Mouse (Mus musculus): ENCODE data around the gene Tpsg1.

DNA sequence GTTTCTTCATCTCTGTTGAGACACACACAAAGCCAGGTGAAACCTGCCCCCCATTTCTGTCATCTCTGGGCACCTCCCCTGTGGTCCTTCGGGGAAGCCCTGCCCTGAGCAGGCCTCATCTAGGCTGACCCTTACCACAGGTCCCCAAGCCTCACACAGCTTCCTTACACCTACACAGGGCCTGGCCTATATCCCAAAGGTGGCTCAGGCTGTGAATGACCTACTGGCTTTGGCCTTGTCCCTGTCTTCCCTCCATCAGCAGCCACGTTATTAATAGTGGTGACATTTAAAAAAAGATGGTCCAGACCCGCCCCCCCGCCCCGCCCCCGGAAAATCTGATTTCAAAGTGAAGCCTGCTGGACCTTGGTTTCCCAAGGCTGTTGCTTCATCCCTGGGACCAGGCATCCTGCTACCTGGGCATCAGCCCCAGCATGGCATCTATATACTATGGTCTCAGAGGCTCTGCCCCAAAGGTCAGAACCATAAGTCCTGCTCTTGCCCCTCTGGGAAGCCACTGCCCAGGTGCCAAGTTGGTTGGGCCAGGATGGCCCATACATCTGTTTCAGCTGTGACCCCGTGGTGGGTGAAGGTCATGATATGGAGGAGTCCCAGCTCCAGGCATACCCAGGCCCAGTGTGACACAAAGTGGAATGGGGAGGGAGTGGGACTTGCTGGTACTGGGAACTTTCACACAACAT lies 39.4 kb downstream of the Tpsg1 start:
- TF ChIP-seq CTCF (IDR thresholded peaks at IDR 0.05; ENCODE audit: insufficient read depth, low read length) (no peak), POLR2A (IDR thresholded peaks at IDR 0.05; ENCODE audit: borderline replicate concordance, extremely low read depth, low read depth, low read length) (no peak)
